Mouse (Mus musculus) stomach, embryonic 14.5 days (tissue): Measurements from ENCODE around the gene Scnm1. TPM values are rescaled to one million over a fixed set of nuclear protein-coding genes. Genes with fewer than 3 reads are reported as not detected.

Experiments
- ATAC-seq: fragments of 200-750 bp; cut with Nextera tagmentation; 2 replicates; pipeline ENCODE4 v1.8.0; 2017; ENCODE audit warnings: low read depth, moderate TSS enrichment; ENCODE audit not compliant: insufficient number of reproducible peaks, insufficient read depth, low FRiP score
- H3K27ac ChIP-seq: fragments of 300-500 bp; sonication (generic); 2 replicates; pipeline ENCODE4 v1.5.1; 2014; ENCODE audit warnings: mild to moderate bottlenecking, low read length, moderate library complexity, mixed read lengths
- H3K27me3 ChIP-seq: fragments of 300-500 bp; sonication (generic); 2 replicates; pipeline ENCODE4 v1.6.1; 2014; ENCODE audit warnings: low read length, control low read depth, mixed read lengths; ENCODE audit not compliant: control insufficient read depth, insufficient read depth
- H3K36me3 ChIP-seq: fragments of 300-500 bp; sonication (generic); 2 replicates; pipeline ENCODE4 v1.6.1; 2014; ENCODE audit warnings: mild to moderate bottlenecking, control low read depth, low read length, moderate library complexity, mixed read lengths; ENCODE audit not compliant: control insufficient read depth, insufficient read depth
- H3K4me1 ChIP-seq: fragments of 300-500 bp; sonication (generic); 2 replicates; pipeline ENCODE4 v1.6.1; 2014; ENCODE audit warnings: low read length, control low read depth, mixed read lengths; ENCODE audit not compliant: control insufficient read depth, insufficient read depth
- H3K4me2 ChIP-seq: fragments of 300-500 bp; sonication (generic); replicated peaks from 2 replicates; pipeline ENCODE4 v1.6.1; 2014; ENCODE audit warnings: low read depth, low read length, control low read depth
- H3K4me3 ChIP-seq: fragments of 300-500 bp; sonication (generic); 2 replicates; pipeline ENCODE4 v1.5.1; 2014; ENCODE audit warnings: low read depth, low read length, control low read depth
- H3K9ac ChIP-seq: fragments of 300-500 bp; sonication (generic); replicated peaks from 2 replicates; pipeline ENCODE4 v1.6.1; 2014; ENCODE audit warnings: low read depth, mild to moderate bottlenecking, control low read depth, low read length, moderate library complexity, mixed read lengths
- H3K9me3 ChIP-seq: fragments of 300-500 bp; sonication (generic); 2 replicates; pipeline ENCODE4 v1.6.1; 2016; ENCODE audit warnings: low read depth, low read length, control low read depth; ENCODE audit not compliant: control insufficient read depth
- WGBS: fragments of 180-500 bp; shearing (Covaris S2); extraction: QIAGEN DNeasy Blood & Tissue Kit; methylation state at CpG from one replicate; pipeline ENCODE4 v1.1.7; 2014; 5-methylcytosine and 5-hydroxymethylcytosine counted together
- polyA plus RNA-seq: library from polyadenylated mRNA; unstranded; fragments of >200 nt; fragmentation: Nextera tagmentation; extraction: Ambion mirVana; gene quantifications from 2 replicates; pipeline ENCODE4 v1.2.1, GENCODE M21; 2014

Scnm1 gene
- 67.7 and 73.7 TPM in 2 replicates for polyA plus RNA-seq

DNA sequence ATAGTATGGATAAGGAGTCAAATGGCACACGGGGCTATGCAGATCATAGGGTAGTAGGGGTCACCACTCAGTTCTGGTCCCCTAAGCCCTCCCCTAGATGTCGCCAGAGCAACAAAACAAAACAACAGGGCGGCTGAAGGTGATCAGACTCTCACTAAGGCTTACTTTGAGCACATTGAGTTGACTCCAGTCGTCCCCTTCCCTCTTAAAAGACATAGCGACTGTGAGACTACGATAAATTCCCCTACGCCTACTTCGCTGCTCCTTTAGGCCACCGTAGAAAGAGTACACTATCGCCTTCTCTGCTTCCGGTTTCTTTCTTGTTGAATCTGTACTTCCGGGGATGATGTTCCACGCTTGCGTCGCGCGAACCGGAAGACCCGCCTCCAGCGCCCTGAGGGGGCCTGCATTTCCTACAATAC is at the start of gene Scnm1, which contains the start of gene Lysmd1:
Gene Scnm1, minus strand, starts transcription at position 332 of the 422 bp plus-strand sequence.
Gene Lysmd1, plus strand, starts transcription at position 409 of the 422 bp plus-strand sequence.
- peak within 1 kb of the TSS; percentile 44 for H3K4me3 ChIP-seq
- peak; percentile 92 for ATAC-seq
- H3K4me1 ChIP-seq: 0 out of 2 replicates have a peak, but pooled peaks cover 11% of the 10 kb centered on the region
- no peaks in the 10 kb centered on the region for H3K27me3 ChIP-seq
- H3K9ac ChIP-seq: peak within 1 kb of the TSS; percentile 45
- no peaks in the 10 kb centered on the region for H3K9me3 ChIP-seq
- H3K27ac ChIP-seq: peak within 1 kb of the TSS; percentile 6; the same call in 1 of the 2 replicates
- under 1% methylated on average over 20 of the region's 20 CpGs for WGBS
- H3K36me3 ChIP-seq: peaks cover 3% of the 10 kb centered on the region; the same call in 1 of the 2 replicates
- H3K4me2 ChIP-seq: peak within 1 kb of the TSS; percentile 53

DNA sequence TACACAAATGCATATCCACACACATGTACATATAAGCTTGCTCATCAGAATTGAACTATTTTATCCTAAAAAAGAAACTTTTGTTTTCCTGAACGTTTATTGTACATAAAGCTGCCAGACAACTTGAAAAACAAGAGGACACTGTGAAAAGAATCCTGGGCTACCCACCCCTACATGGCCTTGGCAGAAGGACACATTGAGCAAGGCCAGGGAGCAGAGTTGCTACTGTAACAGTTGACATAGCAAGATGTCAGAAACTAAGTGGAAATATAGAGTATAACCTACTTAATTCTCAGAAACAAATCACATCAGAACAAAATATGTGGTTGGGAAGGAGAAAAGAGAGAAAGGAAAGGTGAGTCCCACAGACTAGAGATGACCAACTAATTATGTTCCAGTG is 48.0 kb upstream of the Scnm1 start:
- Histone ChIP-seq H3K4me3 (no peak overlapping the region), H3K9ac (no peak overlapping the region), H3K36me3 (peaks cover 19% of the 10 kb centered on the region; the same call in 1 of the 2 replicates), H3K27ac (no peak overlapping the region), H3K27me3 (no peaks in the 10 kb centered on the region), H3K4me1 (no peaks in the 10 kb centered on the region), H3K9me3 (no peaks in the 10 kb centered on the region), H3K4me2 (no peak overlapping the region)
- no peak for ATAC-seq
- WGBS: 53% methylated on average over 1 of the region's 1 CpGs

DNA sequence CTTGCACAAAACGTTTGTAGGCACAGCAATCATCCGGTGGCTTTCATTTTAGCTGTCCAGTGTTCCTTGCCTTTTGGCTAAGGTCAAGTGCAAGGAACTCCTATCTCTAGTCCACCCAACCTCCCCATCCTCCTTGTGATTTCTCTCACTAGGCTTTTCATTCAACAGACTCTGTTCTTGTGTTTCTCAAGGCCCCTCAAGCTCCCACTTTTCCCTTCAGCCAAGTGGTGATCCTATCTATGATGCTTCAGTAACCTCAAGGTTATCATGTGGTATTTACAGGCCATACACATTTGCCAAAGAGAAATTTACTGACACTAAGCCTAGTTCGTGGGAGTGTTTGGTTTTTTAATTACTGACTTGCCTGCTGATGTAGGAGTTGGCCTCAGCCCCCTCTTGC is 46.1 kb upstream of the Scnm1 start:
- WGBS: 56% methylated on average over 3 of the region's 3 CpGs
- no peak for ATAC-seq
- 0 out of 2 replicates have a peak, but pooled peaks cover 7% of the 10 kb centered on the region for H3K36me3 ChIP-seq

DNA sequence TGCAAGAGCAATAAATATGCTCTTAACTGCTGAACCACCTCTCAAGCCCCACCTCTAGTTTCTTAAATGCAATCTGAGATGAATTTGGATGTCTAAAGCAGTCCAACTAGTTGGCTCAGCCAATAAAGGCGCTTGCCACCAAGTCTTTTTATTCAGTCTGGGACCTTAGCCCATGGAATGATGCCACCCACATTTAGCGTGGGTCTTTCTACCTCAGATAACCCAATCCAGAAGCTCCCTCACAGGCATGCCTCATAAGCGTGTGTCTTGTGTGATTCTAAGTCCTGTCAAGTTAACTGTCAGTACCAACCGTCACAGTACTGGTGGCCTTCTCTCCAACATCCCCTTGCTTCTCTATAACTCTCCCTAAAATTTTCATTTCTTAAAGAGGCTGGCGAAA is 45.1 kb upstream of the Scnm1 start:
- Histone ChIP-seq H3K27me3 (no peaks in the 10 kb centered on the region), H3K9ac (no peak overlapping the region), H3K36me3 (0 out of 2 replicates have a peak, but pooled peaks cover 2% of the 10 kb centered on the region), H3K27ac (no peak overlapping the region), H3K9me3 (no peaks in the 10 kb centered on the region), H3K4me2 (no peak overlapping the region), H3K4me1 (no peaks in the 10 kb centered on the region), H3K4me3 (no peak overlapping the region)
- 87% methylated on average over 5 of the region's 5 CpGs for WGBS
- ATAC-seq: no peak

More for the DNA sequence above, 46.1 kb upstream of the Scnm1 start:
- Histone ChIP-seq H3K9me3 (no peaks in the 10 kb centered on the region), H3K4me2 (no peak overlapping the region), H3K4me1 (no peaks in the 10 kb centered on the region), H3K9ac (no peak overlapping the region), H3K27ac (no peak overlapping the region), H3K27me3 (no peaks in the 10 kb centered on the region), H3K4me3 (no peak overlapping the region)

DNA sequence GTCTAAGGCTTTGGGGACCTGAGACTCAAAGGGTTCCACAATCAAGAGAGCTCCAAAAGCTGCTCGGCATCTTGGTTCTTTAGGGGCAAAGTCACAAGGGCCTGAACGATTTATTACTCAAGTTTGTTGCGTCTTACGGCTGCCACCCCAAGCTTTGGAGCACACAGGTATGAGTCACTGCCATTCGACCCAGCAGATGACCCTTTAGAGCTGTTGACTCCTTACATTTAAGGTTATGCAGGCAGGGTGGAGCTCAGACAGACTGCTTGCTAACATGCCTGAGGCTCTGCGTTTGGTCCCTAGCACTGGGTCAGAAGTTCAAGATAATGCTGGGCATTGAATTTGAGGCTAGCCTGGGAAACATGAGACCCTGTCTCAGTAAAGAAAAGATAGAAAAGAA is 43.8 kb upstream of the Scnm1 start:
- Histone ChIP-seq H3K27ac (peak overlapping the region; percentile 2; the same call in 1 of the 2 replicates), H3K36me3 (peaks cover 4% of the 10 kb centered on the region; the same call in 1 of the 2 replicates), H3K4me2 (no peak overlapping the region), H3K27me3 (peaks cover 5% of the 10 kb centered on the region), H3K4me1 (0 out of 2 replicates have a peak, but pooled peaks cover 8% of the 10 kb centered on the region), H3K4me3 (no peak overlapping the region), H3K9ac (no peak overlapping the region), H3K9me3 (no peaks in the 10 kb centered on the region)
- no peak for ATAC-seq
- WGBS: 54% methylated on average over 6 of the region's 6 CpGs

DNA sequence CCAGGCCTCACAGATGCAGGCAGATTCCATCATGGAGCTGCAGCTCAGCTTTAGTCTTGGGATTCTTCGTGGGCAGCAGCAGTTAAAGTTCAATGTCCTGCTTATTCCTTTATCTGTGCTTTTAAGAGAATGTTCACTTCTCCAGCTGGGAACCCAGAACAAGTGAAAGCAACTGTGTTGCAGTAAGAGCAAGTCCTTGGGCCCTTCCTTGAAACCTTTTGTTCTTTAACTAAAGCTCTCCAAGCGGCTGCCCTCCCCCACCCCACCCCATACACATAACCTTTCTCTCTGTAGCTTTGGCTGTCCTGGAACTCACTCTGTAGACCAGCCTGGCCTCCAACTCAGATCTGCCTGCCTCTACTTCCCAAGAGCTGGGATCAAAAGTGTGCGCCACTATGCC is 42.7 kb upstream of the Scnm1 start:
- Histone ChIP-seq H3K4me2 (no peak overlapping the region), H3K36me3 (peaks cover 12% of the 10 kb centered on the region; the same call in 1 of the 2 replicates), H3K27ac (no peak overlapping the region), H3K9me3 (no peaks in the 10 kb centered on the region), H3K4me3 (no peak overlapping the region), H3K4me1 (0 out of 2 replicates have a peak, but pooled peaks cover 8% of the 10 kb centered on the region), H3K9ac (no peak overlapping the region), H3K27me3 (peaks cover 14% of the 10 kb centered on the region)
- no peak for ATAC-seq
- WGBS: 66% methylated on average over 3 of the region's 3 CpGs

DNA sequence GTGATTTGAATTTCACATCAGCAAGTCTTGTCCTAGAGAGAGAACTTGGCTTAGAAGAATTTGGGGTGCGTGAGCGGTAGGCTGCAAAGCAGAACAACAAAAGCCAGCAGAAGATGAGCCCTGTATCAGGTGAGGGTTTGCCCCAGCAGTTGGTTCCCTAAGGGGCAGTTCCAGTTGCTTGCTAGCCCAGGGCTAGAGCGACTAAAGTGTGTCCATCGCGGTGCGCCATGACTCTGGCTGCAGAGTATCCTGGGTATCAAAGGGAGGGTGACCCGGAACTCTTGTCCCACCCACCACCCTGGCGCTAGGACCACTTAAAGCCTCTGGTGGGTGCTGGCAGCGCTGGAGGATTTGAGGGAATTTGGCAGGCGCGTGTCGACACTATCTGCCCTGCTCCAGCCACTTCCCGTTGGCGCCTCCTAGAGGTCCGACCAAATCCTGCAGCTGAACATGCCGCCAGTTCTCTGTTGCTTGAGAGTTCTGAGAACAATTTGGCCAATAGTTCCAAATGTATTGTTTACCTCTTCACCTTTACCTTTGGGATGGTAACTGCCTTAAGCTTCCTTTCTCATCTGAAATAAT is 40.3 kb upstream of the Scnm1 start:
- Histone ChIP-seq H3K27ac (no peak overlapping the region), H3K27me3 (peaks cover 14% of the 10 kb centered on the region), H3K4me2 (peak overlapping the region; percentile 49), H3K4me1 (0 out of 2 replicates have a peak, but pooled peaks cover 8% of the 10 kb centered on the region), H3K36me3 (peaks cover 34% of the 10 kb centered on the region), H3K4me3 (no peak overlapping the region), H3K9ac (no peak overlapping the region), H3K9me3 (no peaks in the 10 kb centered on the region)
- WGBS: 9% methylated on average over 16 of the region's 16 CpGs
- no peak for ATAC-seq

DNA sequence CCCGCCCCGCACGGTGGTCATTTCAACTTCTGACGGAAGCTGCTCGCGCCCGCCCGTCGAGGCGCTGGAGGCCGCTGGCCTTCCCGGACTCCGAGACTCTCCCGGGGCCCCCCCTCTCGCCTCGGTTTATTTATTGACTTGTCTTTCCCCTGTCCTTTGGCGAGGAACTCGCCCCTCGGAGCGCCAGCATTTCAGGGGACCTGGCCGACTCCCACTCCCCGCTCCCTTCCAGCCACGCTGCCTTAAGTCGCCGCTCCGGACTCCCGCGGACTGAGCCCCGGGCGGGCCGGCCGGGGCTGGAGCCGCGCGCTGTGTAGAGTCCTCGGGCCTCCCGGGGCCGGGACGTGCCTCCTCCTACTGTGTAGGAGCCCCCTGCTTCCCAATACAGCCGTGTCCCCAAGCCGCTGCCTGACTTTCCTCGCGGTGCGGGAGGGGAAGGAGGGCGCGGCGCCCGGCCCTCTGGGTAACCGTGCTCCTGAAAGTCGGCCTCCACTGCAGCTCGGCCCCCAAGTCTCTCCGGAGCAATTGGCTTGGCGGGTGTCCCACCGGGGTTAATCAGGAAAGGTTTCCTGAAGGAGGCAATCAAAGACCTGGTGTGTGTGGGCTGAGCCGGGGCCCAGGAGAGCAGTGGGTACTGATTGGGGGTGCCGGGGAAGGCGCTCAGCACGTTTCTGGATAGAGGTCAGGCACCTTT is 39.6 kb upstream of the Scnm1 start:
- H3K9me3 ChIP-seq: no peaks in the 10 kb centered on the region
- H3K27ac ChIP-seq: no peak overlapping the region
- H3K36me3 ChIP-seq: peaks cover 34% of the 10 kb centered on the region
- peaks cover 14% of the 10 kb centered on the region for H3K27me3 ChIP-seq
- H3K4me2 ChIP-seq: peak overlapping the region; percentile 49
- 0 out of 2 replicates have a peak, but pooled peaks cover 8% of the 10 kb centered on the region for H3K4me1 ChIP-seq
- H3K9ac ChIP-seq: 0 out of 2 replicates have a peak overlapping the region, but pooled peaks have one; percentile 28
- H3K4me3 ChIP-seq: peak overlapping the region; percentile 31
- WGBS: 14% methylated on average over 58 of the region's 58 CpGs
- ATAC-seq: no peak
